Mouse (Mus musculus) forebrain, embryonic 10.5 days (tissue): Measurements from ENCODE around the gene Paxip1. TPM values are rescaled to one million over a fixed set of nuclear protein-coding genes. Genes with fewer than 3 reads are reported as not detected.

Experiments
- DNase-seq: peaks from one replicate; pipeline ENCODE4 v3.0.0-alpha.2; 2017; ENCODE audit warnings: low spot score; ENCODE audit errors: extremely low spot score
- H3K27ac ChIP-seq: fragments of 300-500 bp; sonication (generic); 2 replicates; pipeline ENCODE4 v1.5.1; 2016; ENCODE audit warnings: mild to moderate bottlenecking
- H3K27me3 ChIP-seq: fragments of 300-500 bp; sonication (generic); 2 replicates; pipeline ENCODE4 v1.6.1; 2016; ENCODE audit warnings: mild to moderate bottlenecking; ENCODE audit not compliant: poor library complexity, severe bottlenecking
- H3K36me3 ChIP-seq: fragments of 300-500 bp; sonication (generic); replicated peaks from 2 replicates; pipeline ENCODE4 v1.6.1; 2016; ENCODE audit warnings: mild to moderate bottlenecking, moderate library complexity
- H3K4me1 ChIP-seq: fragments of 300-500 bp; sonication (generic); 2 replicates; pipeline ENCODE4 v1.6.1; 2016
- H3K4me3 ChIP-seq: fragments of 300-500 bp; sonication (generic); 2 replicates; pipeline ENCODE4 v1.5.1; 2016; ENCODE audit warnings: mild to moderate bottlenecking, moderate library complexity
- H3K9me3 ChIP-seq: fragments of 300-500 bp; sonication (generic); 2 replicates; pipeline ENCODE4 v1.6.1; 2016; ENCODE audit warnings: mild to moderate bottlenecking, moderate library complexity
- WGBS: fragments of 180-500 bp; shearing (Covaris S2); methylation state at CpG from one replicate; pipeline ENCODE4 v1.1.7; 2016; 5-methylcytosine and 5-hydroxymethylcytosine counted together
- polyA plus RNA-seq: library from polyadenylated mRNA; unstranded; fragments of >200 nt; fragmentation: Nextera tagmentation; extraction: Ambion mirVana; gene quantifications from 2 replicates; pipeline ENCODE4 v1.2.1, GENCODE M21; 2016

Paxip1 gene
- polyA plus RNA-seq, 1 experiment from 2014 or later = 58.7 TPM

- Histone ChIP-seq H3K4me3 (no peak overlapping the region), H3K27me3 (no peaks in the 10 kb centered on the region), H3K36me3 (no peaks in the 10 kb centered on the region), H3K4me1 (peaks cover 18% of the 10 kb centered on the region), H3K9me3 (no peaks in the 10 kb centered on the region), H3K27ac (no peak overlapping the region)
- DNase-seq = no peak
- 75% methylated on average over 9 of the region's 9 CpGs for WGBS
Measured at GRCm38 (mm10) chr5:27714356-27714755, 77.1 kb downstream of the Paxip1 start.

GRCm38 (mm10) chr5:27711461-27712192, 79.9 kb downstream of the Paxip1 start:
- DNase-seq = no peak
- Histone ChIP-seq H3K9me3 (no peaks in the 10 kb centered on the region), H3K36me3 (no peaks in the 10 kb centered on the region), H3K27ac (no peak overlapping the region), H3K4me3 (no peak overlapping the region), H3K27me3 (no peaks in the 10 kb centered on the region), H3K4me1 (peaks cover 26% of the 10 kb centered on the region)
- 48% methylated on average over 8 of the region's 8 CpGs for WGBS

GRCm38 (mm10) chr5:27708209-27708608, 83.3 kb downstream of the Paxip1 start:
- Histone ChIP-seq H3K36me3 (no peaks in the 10 kb centered on the region), H3K27ac (no peak overlapping the region), H3K4me1 (peaks cover 24% of the 10 kb centered on the region), H3K4me3 (no peak overlapping the region), H3K27me3 (no peaks in the 10 kb centered on the region), H3K9me3 (no peaks in the 10 kb centered on the region)
- DNase-seq = no peak
- 79% methylated on average over 6 of the region's 6 CpGs for WGBS

- Histone ChIP-seq H3K4me3 (no peak overlapping the region), H3K27me3 (no peaks in the 10 kb centered on the region), H3K4me1 (peaks cover 24% of the 10 kb centered on the region), H3K36me3 (no peaks in the 10 kb centered on the region), H3K27ac (no peak overlapping the region), H3K9me3 (no peaks in the 10 kb centered on the region)
- no peak for DNase-seq
Measured at GRCm38 (mm10) chr5:27707283-27707682, 84.2 kb downstream of the Paxip1 start.

GRCm38 (mm10) chr5:27706551-27706950, 84.9 kb downstream of the Paxip1 start:
- Histone ChIP-seq H3K4me3 (no peak overlapping the region), H3K27ac (no peak overlapping the region), H3K27me3 (no peaks in the 10 kb centered on the region), H3K4me1 (peaks cover 21% of the 10 kb centered on the region), H3K36me3 (no peaks in the 10 kb centered on the region), H3K9me3 (no peaks in the 10 kb centered on the region)
- no peak for DNase-seq
- 76% methylated on average over 6 of the region's 6 CpGs for WGBS

DNA sequence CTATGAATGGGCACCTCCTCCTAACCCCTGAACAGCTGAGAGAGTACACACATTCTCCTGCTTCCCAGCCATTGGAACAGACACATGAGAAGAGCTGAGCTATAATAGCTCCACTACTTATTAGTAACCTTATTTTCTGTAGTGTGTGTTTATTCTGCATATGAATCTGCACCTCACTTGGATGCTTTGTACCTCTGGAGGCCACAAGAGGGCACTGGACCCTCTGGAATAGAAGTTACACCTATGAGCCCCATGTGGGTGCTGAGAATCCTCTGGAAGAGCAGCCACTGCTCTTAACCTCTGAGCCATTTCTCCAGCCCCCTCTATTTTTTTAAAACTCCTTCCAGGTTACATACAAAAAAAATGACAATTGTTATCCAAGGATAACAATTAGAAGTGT, 86.5 kb downstream of the Paxip1 start:
- no peaks in the 10 kb centered on the region for H3K9me3 ChIP-seq
- no peak overlapping the region for H3K27ac ChIP-seq
- no peak overlapping the region for H3K4me3 ChIP-seq
- no peak for DNase-seq
- no peaks in the 10 kb centered on the region for H3K36me3 ChIP-seq
- H3K27me3 ChIP-seq = no peaks in the 10 kb centered on the region
- H3K4me1 ChIP-seq = peaks cover 14% of the 10 kb centered on the region

- Histone ChIP-seq H3K36me3 (no peaks in the 10 kb centered on the region), H3K27me3 (no peaks in the 10 kb centered on the region), H3K9me3 (no peaks in the 10 kb centered on the region), H3K4me1 (peaks cover 10% of the 10 kb centered on the region), H3K27ac (no peak overlapping the region), H3K4me3 (no peak overlapping the region)
- WGBS = 91% methylated on average over 6 of the region's 6 CpGs
- DNase-seq = no peak
Measured at GRCm38 (mm10) chr5:27702482-27702881, 89.0 kb downstream of the Paxip1 start.

Other genes with a start within 250 kb of the Paxip1 start
- gene Htr5a, start 50.5 kb upstream of the Paxip1 start, polyA plus RNA-seq = not detected in 2 replicates